Mouse (Mus musculus) liver, embryonic 14 days (tissue): ENCODE results near the gene Cic. TPM values are rescaled to one million over a fixed set of nuclear protein-coding genes. Genes with fewer than 3 reads are reported as not detected.

ENCODE experiments used
- polyA plus RNA-seq: library from polyadenylated mRNA; depleted of rRNA; stranded (reverse); fragments of >200 nt; gene quantifications from 2 replicates; pipeline ENCODE4 v1.2.3, GENCODE M21; 2012; rRNA removed

The Cic gene
- polyA plus RNA-seq, result 14.3 and 14.4 TPM in 2 replicates

GRCm38 (mm10) chr7:25267301-25267750 is at the start of gene Cic:
TSS of gene Cic (plus strand) at chr7:25267704.

GRCm38 (mm10) chr7:25220457-25221101 is 46.9 kb upstream of the Cic start, which contains the start of gene Dedd2:
TSS of gene Dedd2 (minus strand) at chr7:25220615.

DNA sequence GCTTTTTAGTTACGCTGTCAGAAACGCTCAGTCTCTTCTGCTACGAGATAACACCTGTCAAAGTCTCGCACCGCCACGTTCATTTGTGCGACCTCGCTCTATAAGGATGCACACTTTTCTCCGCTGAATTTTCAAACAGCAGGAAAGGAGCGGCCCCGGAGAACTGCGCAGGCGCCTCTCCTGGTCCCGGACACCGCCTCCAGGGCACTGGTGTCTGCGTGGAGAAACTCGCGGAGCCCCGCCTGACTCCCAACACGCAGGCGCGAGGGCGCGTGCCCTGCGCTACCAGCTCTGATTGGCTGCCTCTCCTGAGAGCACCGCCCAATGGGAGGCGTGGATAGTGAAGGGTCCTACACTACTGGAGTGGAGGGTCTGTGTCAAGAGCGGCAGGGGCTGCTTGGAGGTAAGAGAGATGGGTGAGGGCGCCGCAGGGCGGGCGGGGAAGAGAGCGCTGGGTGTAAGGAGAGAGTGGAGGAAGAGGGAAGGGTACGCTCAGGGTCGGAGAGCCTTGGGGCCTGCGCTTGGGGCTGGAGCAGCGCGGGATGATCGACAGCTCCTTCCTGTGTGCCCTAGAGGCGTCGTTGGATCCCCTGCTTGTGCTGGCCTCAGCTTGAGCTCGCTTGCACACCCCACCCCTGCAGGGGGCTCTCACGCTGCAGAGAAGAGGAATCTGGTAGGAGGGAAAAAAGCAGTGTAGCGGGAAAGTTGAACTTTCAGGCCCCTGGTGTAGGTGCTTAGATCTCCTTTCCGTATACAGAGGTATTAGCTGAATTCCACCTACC is 46.2 kb upstream of the Cic start, which contains the start of gene Zfp526:
Zfp526 (plus strand) TSS at position 324 of the 782 bp plus-strand sequence.

DNA sequence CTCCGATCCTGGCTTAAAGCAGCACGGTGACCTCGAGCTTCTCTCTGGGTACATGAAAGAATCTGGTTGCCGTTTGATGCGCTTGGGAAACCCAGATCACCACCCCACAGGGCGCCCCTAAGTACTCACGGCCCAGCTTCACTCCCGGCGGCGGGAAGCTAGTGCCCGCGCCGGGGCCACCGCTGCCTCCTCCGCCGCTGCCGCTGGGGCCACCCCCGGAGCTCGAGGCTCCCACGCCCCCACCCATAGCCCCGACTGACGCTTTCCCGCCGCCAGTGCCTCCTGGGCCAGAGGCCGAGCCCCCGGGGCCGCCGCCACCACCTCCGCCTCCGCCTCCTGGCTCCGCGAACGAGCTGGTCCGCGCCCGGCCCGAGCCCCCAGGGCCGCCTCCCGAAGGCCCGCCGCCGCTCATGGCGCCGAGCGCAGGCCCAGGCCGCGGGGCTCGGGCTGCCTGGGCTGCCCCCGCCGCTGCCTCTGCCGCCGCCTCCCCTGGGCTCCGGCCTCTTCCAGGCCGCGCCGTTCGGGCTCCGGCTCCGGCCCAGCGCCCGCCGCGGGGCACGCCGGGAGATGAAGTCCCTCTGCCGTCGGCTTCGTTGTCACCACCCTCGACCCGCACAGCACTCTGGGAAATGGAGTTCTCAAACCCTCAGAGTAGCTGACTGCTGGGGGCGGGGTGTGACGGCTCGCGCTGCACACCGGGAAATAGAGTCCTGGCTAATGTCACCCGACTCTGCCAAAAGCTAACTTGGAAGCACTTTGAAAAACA is 30.1 kb upstream of the Cic start, which contains the start of gene Gsk3a:
Gsk3a (minus strand) TSS at position 603 of the 766 bp plus-strand sequence.

GRCm38 (mm10) chr7:25250141-25250972 is 17.1 kb upstream of the Cic start, which contains the start of gene Erf:
TSS of gene Erf (minus strand) at chr7:25250761.

GRCm38 (mm10) chr7:25297454-25298325 is 30.2 kb downstream of the Cic start, which contains the start of gene Pafah1b3:
TSS of gene Pafah1b3 (minus strand) at chr7:25297986.

GRCm38 (mm10) chr7:25301063-25301462 is 33.6 kb downstream of the Cic start, which contains the start of gene Prr19:
TSS of gene Prr19 (plus strand) at chr7:25301411.

GRCm38 (mm10) chr7:25305956-25306613 is 38.6 kb downstream of the Cic start, which contains the start of gene Tmem145:
TSS of gene Tmem145 (plus strand) at chr7:25306106.

DNA sequence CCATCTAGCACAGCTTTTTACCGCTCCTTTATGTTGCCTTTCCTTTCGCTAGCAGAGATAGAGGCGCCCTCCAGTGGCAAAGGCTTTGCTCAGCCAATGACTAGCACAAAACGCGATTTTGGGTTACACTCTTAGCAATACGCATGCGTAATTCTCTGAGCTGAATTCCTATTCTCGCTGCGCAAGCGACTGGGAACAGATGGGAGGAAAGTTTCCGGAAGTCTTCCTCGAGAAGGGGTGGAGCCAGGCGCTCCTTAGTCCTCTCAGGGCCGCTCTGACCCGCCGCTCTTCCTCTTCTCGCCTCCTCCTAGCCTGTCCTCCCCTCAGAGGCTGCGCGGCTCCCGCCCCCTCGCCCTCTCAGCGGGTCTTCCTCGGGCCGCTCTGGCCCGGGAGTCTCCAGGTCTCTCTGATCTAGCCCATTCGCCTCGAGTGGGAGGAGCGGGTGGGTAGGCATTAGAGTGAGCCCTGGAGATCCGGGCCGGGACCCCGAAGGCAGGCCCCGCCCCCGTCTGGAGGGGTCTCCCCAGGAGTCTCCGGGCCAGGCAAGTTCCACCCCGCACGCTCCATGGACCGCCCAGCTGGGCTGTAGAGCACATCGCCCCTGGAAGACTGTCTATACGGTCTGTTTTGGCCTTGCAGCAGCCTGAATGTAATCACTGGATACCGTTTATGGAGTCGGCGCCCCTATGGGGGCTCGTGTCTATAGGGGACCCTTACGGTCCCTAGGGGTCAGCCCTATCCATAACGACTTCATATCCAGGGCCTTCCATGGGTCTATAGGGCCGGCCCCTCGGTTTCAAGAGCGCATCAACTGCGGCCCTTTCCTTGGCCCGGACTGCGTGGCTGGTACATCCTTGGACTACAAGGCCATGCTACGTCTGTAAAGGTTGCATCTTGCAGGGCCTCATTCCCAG is 49.3 kb downstream of the Cic start, which contains the start of gene Megf8:
Megf8 (plus strand) TSS at position 633 of the 914 bp plus-strand sequence.

Other genes with a start within 250 kb of the Cic start
- 3.9 and 4.4 TPM in 2 replicates for gene Grik5, start 195.4 kb upstream of the Cic start, polyA plus RNA-seq
- gene Zfp574, start 195.1 kb upstream of the Cic start, polyA plus RNA-seq, result 5.2 and 5.9 TPM in 2 replicates
- gene Pou2f2, start 88.0 kb upstream of the Cic start, polyA plus RNA-seq, result 0.72 and 0.93 TPM in 2 replicates
- 22.5 and 25.8 TPM in 2 replicates for gene Dedd2, start 47.1 kb upstream of the Cic start, polyA plus RNA-seq
- 4.3 and 4.7 TPM in 2 replicates for gene Zfp526, start 46.3 kb upstream of the Cic start, polyA plus RNA-seq
- 44.8 and 49.1 TPM in 2 replicates for gene Gsk3a, start 29.9 kb upstream of the Cic start, polyA plus RNA-seq
- gene Erf, start 16.9 kb upstream of the Cic start, polyA plus RNA-seq, result 7.9 and 8.1 TPM in 2 replicates
- 23.2 and 24.7 TPM in 2 replicates for gene Pafah1b3, start 30.3 kb downstream of the Cic start, polyA plus RNA-seq
- 0.05 TPM in 1 of 2 replicates, not detected in the other for gene Prr19, start 33.7 kb downstream of the Cic start, polyA plus RNA-seq
- gene Tmem145, start 38.4 kb downstream of the Cic start, polyA plus RNA-seq, result 0.02 and 0.03 TPM in 2 replicates
- 1.1 and 1.4 TPM in 2 replicates for gene Megf8, start 49.5 kb downstream of the Cic start, polyA plus RNA-seq
- not detected in 2 replicates for gene Cnfn, start 102.0 kb downstream of the Cic start, polyA plus RNA-seq
- gene Lipe, start 131.0 kb downstream of the Cic start, polyA plus RNA-seq, result 1.7 and 2.1 TPM in 2 replicates
- not detected in 2 replicates for gene Cxcl17, start 145.2 kb downstream of the Cic start, polyA plus RNA-seq
- 2.7 and 3.0 TPM in 2 replicates for gene Ceacam1, start 209.9 kb downstream of the Cic start, polyA plus RNA-seq